9 mouse cellular contexts compared by ENCODE assay signal in genomic region chr15:103503251-103503600, GRCm38 (mm10). TPM values are rescaled to one million over a fixed set of nuclear protein-coding genes. Genes with fewer than 3 reads are reported as not detected.
A peak's percentile ranks its signal among the peaks of the same experiment; 100 is the strongest.
DNase-seq lines count a peak whose midpoint lies in the region; ATAC-seq lines count a peak whose summit lies in the region.
"Had no signal": no experiment of that assay in that cellular context is flagged by ENCODE, and none has a peak within 500 bp of the region (broad histone marks: within the 10 kb centered on the region; RNA-seq: fewer than 3 reads in every experiment).

No protein-coding gene starts in this region.

- H3K4me1 ChIP-seq in kidney, embryonic 14.5 days (ENCODE audit: control insufficient read depth, insufficient read depth, low read length) = peaks cover 12% of the 10 kb centered on the region; the same call in 1 of the 2 replicates
- peaks cover 33% of the 10 kb centered on the region for H3K4me1 ChIP-seq in embryonic facial prominence, embryonic 10.5 days
- peaks cover 57% of the 10 kb centered on the region for H3K4me1 ChIP-seq in hindbrain, embryonic 13.5 days (replicated peaks)
- H3K4me1 ChIP-seq in midbrain, embryonic 14.5 days (ENCODE audit: control insufficient read depth, insufficient read depth, low read length) = peaks cover 32% of the 10 kb centered on the region

- ATAC-seq in kidney, embryonic 14.5 days (ENCODE audit: low FRiP score, low TSS enrichment) = peak; percentile 76
- ATAC-seq in hindbrain, embryonic 13.5 days (ENCODE audit: low FRiP score) = peak; percentile 81
- ATAC-seq in midbrain, embryonic 14.5 days (ENCODE audit: low FRiP score, low TSS enrichment) = peak; percentile 66
- ATAC-seq in erythroblast, adult 5-6 weeks (replicated peaks; ENCODE audit: low FRiP score, poor library complexity, severe bottlenecking) = no peak

- peak overlapping the region; percentile 56 for H3K4me3 ChIP-seq in kidney, embryonic 14.5 days (ENCODE audit: low read length)
- H3K4me3 ChIP-seq in embryonic facial prominence, embryonic 10.5 days = peak overlapping the region; percentile 69
- peak overlapping the region; percentile 71 for H3K4me3 ChIP-seq in hindbrain, embryonic 13.5 days
- H3K4me3 ChIP-seq in midbrain, embryonic 14.5 days (replicated peaks; ENCODE audit: low read depth, low read length) = peak overlapping the region; percentile 73

- H3K9ac ChIP-seq in kidney, embryonic 14.5 days (ENCODE audit: low read depth, low read length) = peak overlapping the region; percentile 59
- H3K9ac ChIP-seq in hindbrain, embryonic 13.5 days = peak overlapping the region; percentile 93
- H3K9ac ChIP-seq in midbrain, embryonic 14.5 days (replicated peaks; ENCODE audit: low read length) = peak overlapping the region; percentile 91

- no peaks in the 10 kb centered on the region for H3K36me3 ChIP-seq in kidney, embryonic 14.5 days (ENCODE audit: control insufficient read depth, insufficient read depth, low read length)
- no peaks in the 10 kb centered on the region for H3K36me3 ChIP-seq in embryonic facial prominence, embryonic 10.5 days (replicated peaks)
- no peaks in the 10 kb centered on the region for H3K36me3 ChIP-seq in hindbrain, embryonic 13.5 days
- H3K36me3 ChIP-seq in midbrain, embryonic 14.5 days (ENCODE audit: control insufficient read depth, insufficient read depth, low read length) = no peaks in the 10 kb centered on the region

- 2% methylated on average over 12 of the region's 15 CpGs for WGBS in kidney, embryonic 14.5 days
- 2% methylated on average over 15 of the region's 15 CpGs for WGBS in embryonic facial prominence, embryonic 10.5 days
- WGBS in hindbrain, embryonic 13.5 days = under 1% methylated on average over 15 of the region's 15 CpGs
- 0% methylated on average over 15 of the region's 15 CpGs for WGBS in midbrain, embryonic 14.5 days

- H3K9me3 ChIP-seq in kidney, embryonic 14.5 days (ENCODE audit: control insufficient read depth, low read length) = no peaks in the 10 kb centered on the region
- no peaks in the 10 kb centered on the region for H3K9me3 ChIP-seq in embryonic facial prominence, embryonic 10.5 days
- no peaks in the 10 kb centered on the region for H3K9me3 ChIP-seq in hindbrain, embryonic 13.5 days
- H3K9me3 ChIP-seq in midbrain, embryonic 14.5 days (ENCODE audit: control insufficient read depth, low read length) = no peaks in the 10 kb centered on the region

- no peak overlapping the region for H3K27ac ChIP-seq in kidney, embryonic 14.5 days (ENCODE audit: low read depth, low read length)
- H3K27ac ChIP-seq in embryonic facial prominence, embryonic 10.5 days (replicated peaks) = peak overlapping the region; percentile 77
- H3K27ac ChIP-seq in hindbrain, embryonic 13.5 days = peak overlapping the region; percentile 88
- peak overlapping the region; percentile 86 for H3K27ac ChIP-seq in midbrain, embryonic 14.5 days (replicated peaks; ENCODE audit: low read depth, low read length)

- DNase-seq in kidney, postnatal 36 days = no peak
- no peak for DNase-seq in embryonic facial prominence, embryonic 10.5 days (ENCODE audit: low spot score)
- DNase-seq in midbrain, embryonic 14.5 days = no peak
- no peak for DNase-seq in layer of hippocampus, adult 9-10 months (ENCODE audit: low spot score)
- no peak for DNase-seq in gastrocnemius, postnatal 10 days

- H3K4me2 ChIP-seq in kidney, embryonic 14.5 days (replicated peaks; ENCODE audit: low read depth, low read length) = peak overlapping the region; percentile 100
- H3K4me2 ChIP-seq in hindbrain, embryonic 13.5 days = peak overlapping the region; percentile 79
- H3K4me2 ChIP-seq in midbrain, embryonic 14.5 days (ENCODE audit: low read length) = peak overlapping the region; percentile 87

- H3K27me3 ChIP-seq in kidney, embryonic 14.5 days (ENCODE audit: control insufficient read depth, insufficient read depth, low read length) = peaks cover 15% of the 10 kb centered on the region
- H3K27me3 ChIP-seq in embryonic facial prominence, embryonic 10.5 days (replicated peaks; ENCODE audit: low read depth, poor library complexity, severe bottlenecking) = peaks cover 84% of the 10 kb centered on the region
- H3K27me3 ChIP-seq in hindbrain, embryonic 13.5 days = 0 out of 2 replicates have a peak, but pooled peaks cover 7% of the 10 kb centered on the region
- no peaks in the 10 kb centered on the region for H3K27me3 ChIP-seq in midbrain, embryonic 14.5 days (ENCODE audit: control insufficient read depth, insufficient read depth, low read length)

RNA-seq across cellular contexts. Expression of gene Pde1b, which starts 0.4 kb away (rescaled TPM):
- polyA plus RNA-seq in kidney, embryonic 14.5 days (2014; fragmentation: Nextera tagmentation; extraction: Ambion mirVana) = 3.1 and 4.9 TPM in 2 replicates
- 6.0 and 10.4 TPM in 2 replicates for polyA plus RNA-seq in embryonic facial prominence, embryonic 10.5 days (2016; fragmentation: Nextera tagmentation; extraction: Ambion mirVana)
- polyA plus RNA-seq in hindbrain, embryonic 13.5 days (2015; fragmentation: Nextera tagmentation; extraction: Ambion mirVana) = 81.6 and 84.0 TPM in 2 replicates
- 81.6 and 90.8 TPM in 2 replicates for polyA plus RNA-seq in midbrain, embryonic 14.5 days (2014; fragmentation: Nextera tagmentation; extraction: Ambion mirVana)
- 1 to 10 TPM; 1.2 to 2.2 TPM for total RNA-seq in gastrocnemius, postnatal 10 days (2021)
- total RNA-seq in erythroblast, adult 5-6 weeks (2015; ENCODE audit: low replicate concordance) = 1.9 and 4.6 TPM in 2 replicates
- 1.5 and 2.0 TPM in 2 replicates for total RNA-seq in erythroblast, adult 5-6 weeks (2017; ENCODE audit: low replicate concordance)

RNA-seq across cellular contexts. Expression of gene Ppp1r1a, which starts 34.6 kb away (rescaled TPM):
- polyA plus RNA-seq in kidney, embryonic 14.5 days (2014; fragmentation: Nextera tagmentation; extraction: Ambion mirVana) = 19.2 and 21.2 TPM in 2 replicates
- 14.3 and 16.4 TPM in 2 replicates for polyA plus RNA-seq in embryonic facial prominence, embryonic 10.5 days (2016; fragmentation: Nextera tagmentation; extraction: Ambion mirVana)
- polyA plus RNA-seq in hindbrain, embryonic 13.5 days (2015; fragmentation: Nextera tagmentation; extraction: Ambion mirVana) = 99.2 and 101 TPM in 2 replicates
- polyA plus RNA-seq in midbrain, embryonic 14.5 days (2014; fragmentation: Nextera tagmentation; extraction: Ambion mirVana) = 110 and 146 TPM in 2 replicates
- 10 to 100 TPM; 50.9 to 64.0 TPM for total RNA-seq in gastrocnemius, postnatal 10 days (2021)
- not detected in 2 replicates for total RNA-seq in erythroblast, adult 5-6 weeks (2015; ENCODE audit: low replicate concordance)
- total RNA-seq in erythroblast, adult 5-6 weeks (2017; ENCODE audit: low replicate concordance) = not detected in 2 replicates
- total RNA-seq: megakaryocyte progenitor cell, adult 5-6 weeks had no signal

RNA-seq across cellular contexts. Expression of gene Nckap1l, which starts 49.6 kb away (rescaled TPM):
- 0.94 and 2.3 TPM in 2 replicates for polyA plus RNA-seq in kidney, embryonic 14.5 days (2014; fragmentation: Nextera tagmentation; extraction: Ambion mirVana)
- polyA plus RNA-seq in embryonic facial prominence, embryonic 10.5 days (2016; fragmentation: Nextera tagmentation; extraction: Ambion mirVana) = 1.1 and 1.3 TPM in 2 replicates
- 1.7 and 2.3 TPM in 2 replicates for polyA plus RNA-seq in hindbrain, embryonic 13.5 days (2015; fragmentation: Nextera tagmentation; extraction: Ambion mirVana)
- polyA plus RNA-seq in midbrain, embryonic 14.5 days (2014; fragmentation: Nextera tagmentation; extraction: Ambion mirVana) = 1.0 and 2.4 TPM in 2 replicates
- total RNA-seq in gastrocnemius, postnatal 10 days (2021) = 1 to 10 TPM; 2.3 to 4.3 TPM
- 21.5 and 35.4 TPM in 2 replicates for total RNA-seq in erythroblast, adult 5-6 weeks (2015; ENCODE audit: low replicate concordance)
- total RNA-seq in erythroblast, adult 5-6 weeks (2017; ENCODE audit: low replicate concordance) = 27.9 and 28.0 TPM in 2 replicates

RNA-seq across cellular contexts. Expression of gene Gtsf2, which starts 55.0 kb away (rescaled TPM):
- polyA plus RNA-seq in kidney, embryonic 14.5 days (2014; fragmentation: Nextera tagmentation; extraction: Ambion mirVana) = not detected in 2 replicates
- polyA plus RNA-seq in embryonic facial prominence, embryonic 10.5 days (2016; fragmentation: Nextera tagmentation; extraction: Ambion mirVana) = not detected in 2 replicates
- not detected in 2 replicates for polyA plus RNA-seq in hindbrain, embryonic 13.5 days (2015; fragmentation: Nextera tagmentation; extraction: Ambion mirVana)
- 0.43 TPM in 1 of 2 replicates, not detected in the other for polyA plus RNA-seq in midbrain, embryonic 14.5 days (2014; fragmentation: Nextera tagmentation; extraction: Ambion mirVana)
- total RNA-seq in gastrocnemius, postnatal 10 days (2021) = not detected
- total RNA-seq in erythroblast, adult 5-6 weeks (2015; ENCODE audit: low replicate concordance) = not detected in 2 replicates
- total RNA-seq in erythroblast, adult 5-6 weeks (2017; ENCODE audit: low replicate concordance) = not detected in 2 replicates
- total RNA-seq: megakaryocyte progenitor cell, adult 5-6 weeks had no signal
